ENCODE assay signal across 8 mouse cellular contexts in genomic region chr10:80805925-80806324, GRCm38 (mm10). TPM values are rescaled to one million over a fixed set of nuclear protein-coding genes. Genes with fewer than 3 reads are reported as not detected.
A peak's percentile ranks its signal among the peaks of the same experiment; 100 is the strongest.
DNase-seq lines count a peak whose midpoint lies in the region; ATAC-seq lines count a peak whose summit lies in the region.

No protein-coding gene starts in this region.

- peaks cover 63% of the 10 kb centered on the region for H3K4me1 ChIP-seq in embryonic facial prominence, embryonic 10.5 days
- peaks cover 66% of the 10 kb centered on the region for H3K4me1 ChIP-seq in heart, embryonic 10.5 days
- H3K4me1 ChIP-seq in kidney, embryonic 16.5 days (ENCODE audit: insufficient read depth, low read length) = peaks cover 48% of the 10 kb centered on the region
- peaks cover 51% of the 10 kb centered on the region for H3K4me1 ChIP-seq in liver, embryonic 15.5 days (replicated peaks)
- peaks cover 45% of the 10 kb centered on the region for H3K4me1 ChIP-seq in neural tube, embryonic 13.5 days (replicated peaks)

- peaks cover 59% of the 10 kb centered on the region for H3K27me3 ChIP-seq in embryonic facial prominence, embryonic 10.5 days (replicated peaks; ENCODE audit: low read depth, poor library complexity, severe bottlenecking)
- H3K27me3 ChIP-seq in heart, embryonic 10.5 days (ENCODE audit: insufficient read depth, poor library complexity, severe bottlenecking) = peaks cover 26% of the 10 kb centered on the region
- peaks cover 6% of the 10 kb centered on the region for H3K27me3 ChIP-seq in kidney, embryonic 16.5 days (ENCODE audit: insufficient read depth, low read length)
- peaks cover 50% of the 10 kb centered on the region for H3K27me3 ChIP-seq in liver, embryonic 15.5 days
- peaks cover 39% of the 10 kb centered on the region for H3K27me3 ChIP-seq in neural tube, embryonic 13.5 days

- H3K9me3 ChIP-seq in embryonic facial prominence, embryonic 10.5 days = no peaks in the 10 kb centered on the region
- H3K9me3 ChIP-seq in heart, embryonic 10.5 days = no peaks in the 10 kb centered on the region
- no peaks in the 10 kb centered on the region for H3K9me3 ChIP-seq in kidney, embryonic 16.5 days (ENCODE audit: low read length)
- H3K9me3 ChIP-seq in liver, embryonic 15.5 days (replicated peaks) = no peaks in the 10 kb centered on the region
- no peaks in the 10 kb centered on the region for H3K9me3 ChIP-seq in neural tube, embryonic 13.5 days

- no peak overlapping the region for H3K27ac ChIP-seq in embryonic facial prominence, embryonic 10.5 days (replicated peaks)
- peak overlapping the region; percentile 89; the same call in 1 of the 2 replicates for H3K27ac ChIP-seq in heart, embryonic 10.5 days
- no peak overlapping the region for H3K27ac ChIP-seq in kidney, embryonic 16.5 days (ENCODE audit: low read length)
- H3K27ac ChIP-seq in liver, embryonic 15.5 days (replicated peaks) = no peak overlapping the region
- no peak overlapping the region for H3K27ac ChIP-seq in neural tube, embryonic 13.5 days (replicated peaks)

- 25% methylated on average over 3 of the region's 3 CpGs for WGBS in embryonic facial prominence, embryonic 10.5 days
- WGBS in heart, embryonic 10.5 days = 18% methylated on average over 3 of the region's 3 CpGs
- WGBS in kidney, embryonic 16.5 days = 19% methylated on average over 3 of the region's 3 CpGs
- WGBS in liver, embryonic 15.5 days (ENCODE audit: insufficient replicate concordance) = 12% methylated on average over 3 of the region's 3 CpGs
- 16% methylated on average over 3 of the region's 3 CpGs for WGBS in neural tube, embryonic 13.5 days

- H3K36me3 ChIP-seq in embryonic facial prominence, embryonic 10.5 days (replicated peaks) = peaks cover 61% of the 10 kb centered on the region
- H3K36me3 ChIP-seq in heart, embryonic 10.5 days = peaks cover 50% of the 10 kb centered on the region
- peaks cover 42% of the 10 kb centered on the region for H3K36me3 ChIP-seq in kidney, embryonic 16.5 days (ENCODE audit: insufficient read depth, low read length)
- peaks cover 45% of the 10 kb centered on the region for H3K36me3 ChIP-seq in liver, embryonic 15.5 days (replicated peaks)
- H3K36me3 ChIP-seq in neural tube, embryonic 13.5 days = peaks cover 47% of the 10 kb centered on the region

- no peak overlapping the region for H3K9ac ChIP-seq in kidney, embryonic 16.5 days (replicated peaks; ENCODE audit: low read length)
- H3K9ac ChIP-seq in liver, embryonic 15.5 days = no peak overlapping the region
- H3K9ac ChIP-seq in neural tube, embryonic 13.5 days = 0 out of 2 replicates have a peak overlapping the region, but pooled peaks have one; percentile 79

- ATAC-seq in kidney, embryonic 16.5 days (ENCODE audit: low FRiP score, low TSS enrichment) = peak; percentile 44
- peak; percentile 59 for ATAC-seq in liver, embryonic 15.5 days (ENCODE audit: insufficient read depth)
- ATAC-seq in neural tube, embryonic 13.5 days (ENCODE audit: low read depth) = peak; percentile 23; the same call in 1 of the 2 replicates

- H3K4me3 ChIP-seq in embryonic facial prominence, embryonic 10.5 days = peak overlapping the region; percentile 68; the same call in 1 of the 2 replicates
- 0 out of 2 replicates have a peak overlapping the region, but pooled peaks have one; percentile 69 for H3K4me3 ChIP-seq in heart, embryonic 10.5 days
- H3K4me3 ChIP-seq in kidney, embryonic 16.5 days (ENCODE audit: low read length) = no peak overlapping the region
- no peak overlapping the region for H3K4me3 ChIP-seq in liver, embryonic 15.5 days (replicated peaks)
- H3K4me3 ChIP-seq in neural tube, embryonic 13.5 days = no peak overlapping the region

- H3K4me2 ChIP-seq in kidney, embryonic 16.5 days (replicated peaks; ENCODE audit: low read depth, low read length) = no peak overlapping the region
- 0 out of 2 replicates have a peak overlapping the region, but pooled peaks have one; percentile 82 for H3K4me2 ChIP-seq in liver, embryonic 15.5 days
- H3K4me2 ChIP-seq in neural tube, embryonic 13.5 days = peak overlapping the region; percentile 75

- DNase-seq in CD8-positive naive resting alpha-beta T cell, adult 2 months (ENCODE audit: low read depth in 2 of 2, low spot score in 2 of 2) = peak; percentile 63 to 76
- peak; percentile 90 for DNase-seq in adrenal gland, postnatal 14 days
- peak; percentile 83 for DNase-seq in embryonic facial prominence, embryonic 10.5 days (ENCODE audit: low spot score)
- DNase-seq in heart, embryonic 10.5 days (ENCODE audit: low spot score) = peak; percentile 89
- DNase-seq in thymus, postnatal 0 days (ENCODE audit: low spot score) = peak; percentile 61

RNA-seq across cellular contexts. Expression of gene Amh, which starts 0.9 kb away (rescaled TPM):
- 0.74 and 0.94 TPM in 2 replicates for total RNA-seq in adrenal gland, postnatal 14 days (2021)
- polyA plus RNA-seq in embryonic facial prominence, embryonic 10.5 days (2016; fragmentation: Nextera tagmentation; extraction: Ambion mirVana) = 0.11 and 0.17 TPM in 2 replicates
- polyA plus RNA-seq in heart, embryonic 10.5 days (2016; fragmentation: Nextera tagmentation; extraction: Ambion mirVana) = not detected in 2 replicates
- polyA plus RNA-seq in kidney, embryonic 16.5 days (2015; fragmentation: Nextera tagmentation; extraction: Ambion mirVana) = 0.70 TPM in 1 of 2 replicates, not detected in the other
- polyA plus RNA-seq in liver, embryonic 15.5 days (2015; fragmentation: Nextera tagmentation; extraction: Ambion mirVana) = 0.10 and 0.12 TPM in 2 replicates
- 0.11 TPM in 1 of 2 replicates, not detected in the other for polyA plus RNA-seq in neural tube, embryonic 13.5 days (2015; fragmentation: Nextera tagmentation; extraction: Ambion mirVana)
- 0.08 TPM in 2 replicates for polyA plus RNA-seq in thymus, postnatal 0 days (2015; fragmentation: Nextera tagmentation; extraction: Ambion mirVana)

RNA-seq across cellular contexts. Expression of gene Jsrp1, which starts 7.4 kb away (rescaled TPM):
- 2.8 and 3.1 TPM in 2 replicates for total RNA-seq in adrenal gland, postnatal 14 days (2021)
- polyA plus RNA-seq in embryonic facial prominence, embryonic 10.5 days (2016; fragmentation: Nextera tagmentation; extraction: Ambion mirVana) = 0.26 and 0.52 TPM in 2 replicates
- 7.9 and 8.8 TPM in 2 replicates for polyA plus RNA-seq in heart, embryonic 10.5 days (2016; fragmentation: Nextera tagmentation; extraction: Ambion mirVana)
- polyA plus RNA-seq in kidney, embryonic 16.5 days (2015; fragmentation: Nextera tagmentation; extraction: Ambion mirVana) = 4.5 and 4.6 TPM in 2 replicates
- 0.97 and 1.3 TPM in 2 replicates for polyA plus RNA-seq in liver, embryonic 15.5 days (2015; fragmentation: Nextera tagmentation; extraction: Ambion mirVana)
- 0.76 and 1.1 TPM in 2 replicates for polyA plus RNA-seq in neural tube, embryonic 13.5 days (2015; fragmentation: Nextera tagmentation; extraction: Ambion mirVana)
- 0.15 and 0.29 TPM in 2 replicates for polyA plus RNA-seq in thymus, postnatal 0 days (2015; fragmentation: Nextera tagmentation; extraction: Ambion mirVana)

RNA-seq across cellular contexts. Expression of gene Plekhj1, which starts 7.5 kb away (rescaled TPM):
- 59.5 and 71.1 TPM in 2 replicates for total RNA-seq in adrenal gland, postnatal 14 days (2021)
- polyA plus RNA-seq in embryonic facial prominence, embryonic 10.5 days (2016; fragmentation: Nextera tagmentation; extraction: Ambion mirVana) = 181 and 184 TPM in 2 replicates
- 116 and 151 TPM in 2 replicates for polyA plus RNA-seq in heart, embryonic 10.5 days (2016; fragmentation: Nextera tagmentation; extraction: Ambion mirVana)
- polyA plus RNA-seq in kidney, embryonic 16.5 days (2015; fragmentation: Nextera tagmentation; extraction: Ambion mirVana) = 123 and 129 TPM in 2 replicates
- polyA plus RNA-seq in liver, embryonic 15.5 days (2015; fragmentation: Nextera tagmentation; extraction: Ambion mirVana) = 73.6 and 83.0 TPM in 2 replicates
- 128 and 137 TPM in 2 replicates for polyA plus RNA-seq in neural tube, embryonic 13.5 days (2015; fragmentation: Nextera tagmentation; extraction: Ambion mirVana)
- 137 and 140 TPM in 2 replicates for polyA plus RNA-seq in thymus, postnatal 0 days (2015; fragmentation: Nextera tagmentation; extraction: Ambion mirVana)

RNA-seq across cellular contexts. Expression of gene Sf3a2, which starts 7.9 kb away (rescaled TPM):
- total RNA-seq in adrenal gland, postnatal 14 days (2021) = 47.6 and 52.2 TPM in 2 replicates
- 114 and 127 TPM in 2 replicates for polyA plus RNA-seq in embryonic facial prominence, embryonic 10.5 days (2016; fragmentation: Nextera tagmentation; extraction: Ambion mirVana)
- polyA plus RNA-seq in heart, embryonic 10.5 days (2016; fragmentation: Nextera tagmentation; extraction: Ambion mirVana) = 70.6 and 84.1 TPM in 2 replicates
- polyA plus RNA-seq in kidney, embryonic 16.5 days (2015; fragmentation: Nextera tagmentation; extraction: Ambion mirVana) = 71.2 and 87.3 TPM in 2 replicates
- polyA plus RNA-seq in liver, embryonic 15.5 days (2015; fragmentation: Nextera tagmentation; extraction: Ambion mirVana) = 31.3 and 32.8 TPM in 2 replicates
- 67.5 and 71.0 TPM in 2 replicates for polyA plus RNA-seq in neural tube, embryonic 13.5 days (2015; fragmentation: Nextera tagmentation; extraction: Ambion mirVana)
- polyA plus RNA-seq in thymus, postnatal 0 days (2015; fragmentation: Nextera tagmentation; extraction: Ambion mirVana) = 62.7 and 80.3 TPM in 2 replicates

RNA-seq across cellular contexts. Expression of gene Oaz1, which starts 20.5 kb away (rescaled TPM):
- 734 and 741 TPM in 2 replicates for total RNA-seq in adrenal gland, postnatal 14 days (2021)
- polyA plus RNA-seq in embryonic facial prominence, embryonic 10.5 days (2016; fragmentation: Nextera tagmentation; extraction: Ambion mirVana) = 2,205 and 2,316 TPM in 2 replicates
- 2,064 and 2,176 TPM in 2 replicates for polyA plus RNA-seq in heart, embryonic 10.5 days (2016; fragmentation: Nextera tagmentation; extraction: Ambion mirVana)
- 1,744 and 2,086 TPM in 2 replicates for polyA plus RNA-seq in kidney, embryonic 16.5 days (2015; fragmentation: Nextera tagmentation; extraction: Ambion mirVana)
- polyA plus RNA-seq in liver, embryonic 15.5 days (2015; fragmentation: Nextera tagmentation; extraction: Ambion mirVana) = 1,470 and 1,719 TPM in 2 replicates
- 1,173 and 1,183 TPM in 2 replicates for polyA plus RNA-seq in neural tube, embryonic 13.5 days (2015; fragmentation: Nextera tagmentation; extraction: Ambion mirVana)
- polyA plus RNA-seq in thymus, postnatal 0 days (2015; fragmentation: Nextera tagmentation; extraction: Ambion mirVana) = 2,037 and 2,048 TPM in 2 replicates

Comparison
In these comparisons a context has a peak if more than half of its experiments do, and no peak if none do; other contexts are left out.
1. H3K4me3 ChIP-seq: peak in embryonic facial prominence, embryonic 10.5 days (single experiment) and heart, embryonic 10.5 days (single experiment); none in kidney, embryonic 16.5 days (single experiment), liver, embryonic 15.5 days (single experiment) and neural tube, embryonic 13.5 days (single experiment).
2. Peak in every context shown above with its lines, with median percentiles within 50 percentile points of each other: DNase-seq and ATAC-seq.